Mouse (Mus musculus): ENCODE results near the gene Frs2.
"Not testable (repeated sequence)": the region's sequence is repeated elsewhere in the genome, so short reads cannot be mapped to it uniquely, and the experiment has no call there.

Frs2 gene

GRCm38 (mm10) chr10:117045175-117046056 is 102.9 kb downstream of the Frs2 start, which contains the start of gene Lrrc10:
Lrrc10 (plus strand) TSS chr10:117045341.
- no peak for DNase-seq (ENCODE audit: low spot score in 2 of 2)

GRCm38 (mm10) chr10:117043497-117044166 is 104.7 kb downstream of the Frs2 start:
- not testable (repeated sequence) for DNase-seq (ENCODE audit: low spot score in 2 of 2)

- no peak for DNase-seq (ENCODE audit: low spot score in 2 of 2)
Measured at GRCm38 (mm10) chr10:117042295-117042694, 106.0 kb downstream of the Frs2 start.

- DNase-seq (ENCODE audit: low spot score in 2 of 2), result no peak
Measured at GRCm38 (mm10) chr10:117040355-117040754, 108.0 kb downstream of the Frs2 start.

GRCm38 (mm10) chr10:117033785-117034184 is 114.5 kb downstream of the Frs2 start:
- DNase-seq (ENCODE audit: low spot score in 2 of 2), result peak; percentile 59 to 71

- no peak for DNase-seq (ENCODE audit: low spot score in 2 of 2)
Measured at GRCm38 (mm10) chr10:117031160-117031559, 117.2 kb downstream of the Frs2 start.

GRCm38 (mm10) chr10:117026176-117026575 is 122.2 kb downstream of the Frs2 start:
- no peak for DNase-seq (ENCODE audit: low spot score in 2 of 2)

GRCm38 (mm10) chr10:117025776-117026175 is 122.6 kb downstream of the Frs2 start:
- not testable (repeated sequence) for DNase-seq (ENCODE audit: low spot score in 2 of 2)

GRCm38 (mm10) chr10:117023693-117024092 is 124.6 kb downstream of the Frs2 start:
- DNase-seq (ENCODE audit: low spot score in 2 of 2), result no peak

GRCm38 (mm10) chr10:117021020-117021754 is 127.1 kb downstream of the Frs2 start:
- DNase-seq (ENCODE audit: low spot score in 2 of 2), result peak; percentile 8 to 33
